Mouse (Mus musculus) stomach, postnatal 0 days (tissue): Measurements from ENCODE around the gene Krt222. TPM values are rescaled to one million over a fixed set of nuclear protein-coding genes. Genes with fewer than 3 reads are reported as not detected.

ENCODE experiments used
- ATAC-seq: fragments of 200-750 bp; cut with Nextera tagmentation; 2 replicates; pipeline ENCODE4 v1.8.0; 2017; ENCODE audit not compliant: low FRiP score, low TSS enrichment
- DNase-seq: peaks from one replicate; pipeline ENCODE4 v3.0.0-alpha.2; 2016; ENCODE audit warnings: low spot score
- H3K27ac ChIP-seq: fragments of 300-500 bp; sonication (generic); replicated peaks from 2 replicates; pipeline ENCODE4 v1.5.1; 2014; ENCODE audit warnings: mild to moderate bottlenecking, control low read depth
- H3K27me3 ChIP-seq: fragments of 300-500 bp; sonication (generic); 2 replicates; pipeline ENCODE4 v1.6.1; 2014; ENCODE audit warnings: low read length; ENCODE audit not compliant: control insufficient read depth, insufficient read depth
- H3K36me3 ChIP-seq: fragments of 300-500 bp; sonication (generic); 2 replicates; pipeline ENCODE4 v1.6.1; 2014; ENCODE audit warnings: low read length, mixed read lengths; ENCODE audit not compliant: control insufficient read depth, insufficient read depth
- H3K4me1 ChIP-seq: fragments of 300-500 bp; sonication (generic); replicated peaks from 2 replicates; pipeline ENCODE4 v1.6.1; 2014; ENCODE audit warnings: antibody characterized with exemption; ENCODE audit not compliant: control insufficient read depth, insufficient read depth
- H3K4me2 ChIP-seq: fragments of 300-500 bp; sonication (generic); replicated peaks from 2 replicates; pipeline ENCODE4 v1.6.1; 2014; ENCODE audit warnings: low read depth, mild to moderate bottlenecking, control low read depth, moderate library complexity
- H3K4me3 ChIP-seq: fragments of 300-500 bp; sonication (generic); 2 replicates; pipeline ENCODE4 v1.5.1; 2014; ENCODE audit warnings: low read depth, low read length, control low read depth
- H3K9ac ChIP-seq: fragments of 300-500 bp; sonication (generic); 2 replicates; pipeline ENCODE4 v1.6.1; 2014; ENCODE audit warnings: mild to moderate bottlenecking, low read length, control low read depth, mixed read lengths
- H3K9me3 ChIP-seq: fragments of 300-500 bp; sonication (generic); 2 replicates; pipeline ENCODE4 v1.6.1; 2016; ENCODE audit warnings: low read length; ENCODE audit not compliant: control insufficient read depth
- CTCF ChIP-seq: IDR thresholded peaks from 2 replicates; pipeline ENCODE4 v1.5.1; 2016; ENCODE audit warnings: antibody characterized with exemption, low read depth, mild to moderate bottlenecking, moderate library complexity
- EP300 ChIP-seq: optimal IDR thresholded peaks from 2 replicates; pipeline ENCODE3; 2016; ENCODE audit warnings: antibody characterized with exemption
- WGBS: fragments of 180-500 bp; shearing (Covaris S2); extraction: QIAGEN DNeasy Blood & Tissue Kit; methylation state at CpG from one replicate; pipeline ENCODE4 v1.1.7; 2014; 5-methylcytosine and 5-hydroxymethylcytosine counted together
- polyA plus RNA-seq: library from polyadenylated mRNA; unstranded; fragments of >200 nt; fragmentation: Nextera tagmentation; extraction: Ambion mirVana; gene quantifications from 2 replicates; pipeline ENCODE4 v1.2.1, GENCODE M21; 2015

Krt222 gene
- polyA plus RNA-seq, 1 experiment from 2014 or later, result 0.25 TPM

GRCm38 (mm10) chr11:99238468-99238867 is 5.4 kb downstream of the Krt222 start:
- Histone ChIP-seq H3K9ac (no peak overlapping the region), H3K4me1 (no peaks in the 10 kb centered on the region), H3K36me3 (no peaks in the 10 kb centered on the region), H3K9me3 (no peaks in the 10 kb centered on the region), H3K4me3 (no peak overlapping the region), H3K27ac (no peak overlapping the region), H3K27me3 (no peaks in the 10 kb centered on the region), H3K4me2 (no peak overlapping the region)
- DNase-seq (no peak), ATAC-seq (no peak)
- WGBS, result 60% methylated on average over 14 of the region's 14 CpGs
- TF ChIP-seq EP300 (no peak), CTCF (no peak)

DNA sequence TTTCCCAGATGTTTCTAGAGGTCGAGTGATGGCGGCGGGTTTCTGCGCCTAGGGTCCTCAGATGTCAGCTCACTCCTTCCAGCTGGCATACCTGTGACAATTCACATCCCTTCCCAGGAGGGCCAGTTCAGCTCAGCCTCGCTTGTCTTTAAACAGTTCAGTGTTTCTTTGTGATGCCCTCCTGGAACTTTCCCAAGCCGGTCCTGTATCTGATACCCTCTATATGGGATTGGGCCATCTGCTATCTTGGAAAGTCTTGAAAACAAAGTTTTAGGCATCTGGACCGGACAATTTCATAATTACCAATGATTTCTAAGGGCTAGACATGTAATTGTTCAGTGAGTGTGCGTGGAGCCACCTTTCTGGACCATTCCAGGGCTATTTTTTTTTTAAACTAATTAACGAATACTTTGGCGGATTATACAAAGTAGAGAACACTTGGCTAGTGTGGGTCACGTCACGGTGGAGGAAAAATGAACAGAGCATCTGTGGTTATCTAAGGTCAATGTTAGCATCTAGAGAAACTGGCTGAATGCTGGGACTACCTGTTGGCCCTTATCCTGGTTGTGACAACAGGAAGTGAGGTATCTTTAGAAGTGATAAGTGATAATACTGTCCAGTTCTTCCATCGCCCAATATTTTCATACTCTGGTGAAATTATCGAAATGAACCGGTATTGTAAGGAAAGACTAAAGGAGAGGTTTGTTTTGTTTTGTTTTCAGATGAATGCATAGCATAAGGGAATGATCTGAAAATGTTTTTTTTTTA is 12.7 kb downstream of the Krt222 start:
- Histone ChIP-seq H3K9ac (peak overlapping the region; percentile 99), H3K4me1 (no peaks in the 10 kb centered on the region; the same call in 1 of the 2 replicates), H3K27ac (peak overlapping the region; percentile 99), H3K9me3 (no peaks in the 10 kb centered on the region), H3K27me3 (no peaks in the 10 kb centered on the region), H3K36me3 (no peaks in the 10 kb centered on the region), H3K4me2 (peak overlapping the region; percentile 81), H3K4me3 (peak overlapping the region; percentile 90)
- 21% methylated on average over 15 of the region's 15 CpGs for WGBS
- TF ChIP-seq CTCF (no peak), EP300 (no peak)
- ATAC-seq (no peak), DNase-seq (no peak)

- peak within 1 kb of the TSS; percentile 81 for H3K4me2 ChIP-seq
- DNase-seq (peak; percentile 80), ATAC-seq (peak; percentile 89)
- H3K27me3 ChIP-seq, result no peaks in the 10 kb centered on the region
- H3K9me3 ChIP-seq, result no peaks in the 10 kb centered on the region
- no peaks in the 10 kb centered on the region for H3K36me3 ChIP-seq
- WGBS, result under 1% methylated on average over 80 of the region's 87 CpGs
- peak within 1 kb of the TSS; percentile 99 for H3K9ac ChIP-seq
- no peaks in the 10 kb centered on the region; the same call in 1 of the 2 replicates for H3K4me1 ChIP-seq
- H3K4me3 ChIP-seq, result peak within 1 kb of the TSS; percentile 90
- H3K27ac ChIP-seq, result peak within 1 kb of the TSS; percentile 99
- TF ChIP-seq CTCF, result no peak
- peak; percentile 70 for TF ChIP-seq EP300
These were observed 13.4 kb downstream of the Krt222 start, which contains the start of gene Smarce1 for GRCm38 (mm10) chr11:99230261-99231048. Gene Smarce1 (minus strand): TSS chr11:99231017.

- TF ChIP-seq CTCF (no peak), EP300 (no peak)
- no peak; the same call in 1 of the 2 replicates for ATAC-seq
- H3K9ac ChIP-seq, result peak overlapping the region; percentile 99
- H3K4me1 ChIP-seq, result no peaks in the 10 kb centered on the region; the same call in 1 of the 2 replicates
- under 1% methylated on average over 31 of the region's 31 CpGs for WGBS
- peak overlapping the region; percentile 81 for H3K4me2 ChIP-seq
- H3K36me3 ChIP-seq, result no peaks in the 10 kb centered on the region
- no peaks in the 10 kb centered on the region for H3K27me3 ChIP-seq
- H3K27ac ChIP-seq, result peak overlapping the region; percentile 99
- no peak for DNase-seq
- H3K4me3 ChIP-seq, result peak overlapping the region; percentile 90
- H3K9me3 ChIP-seq, result no peaks in the 10 kb centered on the region
These were observed 14.1 kb downstream of the Krt222 start for GRCm38 (mm10) chr11:99229641-99230260.

GRCm38 (mm10) chr11:99226298-99226697 is 17.6 kb downstream of the Krt222 start:
- Histone ChIP-seq H3K9ac (no peak overlapping the region), H3K9me3 (no peaks in the 10 kb centered on the region), H3K4me3 (no peak overlapping the region), H3K27ac (no peak overlapping the region), H3K4me1 (no peaks in the 10 kb centered on the region; the same call in 1 of the 2 replicates), H3K36me3 (peaks cover 6% of the 10 kb centered on the region; the same call in 1 of the 2 replicates), H3K4me2 (no peak overlapping the region), H3K27me3 (no peaks in the 10 kb centered on the region)
- ATAC-seq, result no peak
- no peak for DNase-seq
- 73% methylated on average over 5 of the region's 5 CpGs for WGBS
- TF ChIP-seq EP300, result no peak
